Mouse (Mus musculus) ES-E14 (cell line): ENCODE data around the gene Otop2. TPM values are rescaled to one million over a fixed set of nuclear protein-coding genes. Genes with fewer than 3 reads are reported as not detected.

ENCODE experiments used
- DNase-seq: peaks from one replicate; pipeline ENCODE4 v3.0.0-alpha.2; 2013; ENCODE audit warnings: low read depth, low spot score
- H3K27ac ChIP-seq: 2 replicates; pipeline ENCODE4 v1.5.1; 2012; ENCODE audit warnings: low read depth, mild to moderate bottlenecking, low read length, moderate library complexity, mixed read lengths; ENCODE audit not compliant: poor library complexity, insufficient read depth, severe bottlenecking
- H3K36me3 ChIP-seq: 2 replicates; pipeline ENCODE4 v1.6.1; 2012; ENCODE audit warnings: mild to moderate bottlenecking, low read length, moderate library complexity, mixed read lengths; ENCODE audit not compliant: control insufficient read depth, poor library complexity, insufficient read depth, severe bottlenecking
- H3K4me1 ChIP-seq, 2 experiments: fragments of 150-350 bp in 1 of 2; sonication (generic) in 1 of 2; 2 replicates each; pipeline ENCODE4 v1.6.1; 2012; ENCODE audit warnings: low read length in 2 of 2, mild to moderate bottlenecking in 1 of 2, mixed read lengths in 1 of 2; ENCODE audit not compliant: control insufficient read depth in 2 of 2, insufficient read depth in 2 of 2, poor library complexity in 1 of 2
- H3K4me3 ChIP-seq, 2 experiments: fragments of 150-350 bp in 1 of 2; sonication (generic) in 1 of 2; 2 replicates each; pipeline ENCODE4 v1.5.1; 2012; ENCODE audit warnings: low read length in 2 of 2, low read depth in 1 of 2, mild to moderate bottlenecking in 1 of 2, mixed read lengths in 1 of 2; ENCODE audit not compliant: insufficient read depth in 1 of 2, poor library complexity in 1 of 2, severe bottlenecking in 1 of 2
- H3K9ac ChIP-seq: 2 replicates; pipeline ENCODE4 v1.6.1; 2012; ENCODE audit warnings: low read depth, mild to moderate bottlenecking, low read length, mixed read lengths; ENCODE audit not compliant: poor library complexity, insufficient read depth, severe bottlenecking
- H3K9me3 ChIP-seq: fragments of 150-350 bp; sonication (generic); 2 replicates; pipeline ENCODE4 v1.6.1; 2012; ENCODE audit warnings: low read depth, mild to moderate bottlenecking, low read length; ENCODE audit not compliant: control insufficient read depth, insufficient read depth
- CHD2 ChIP-seq: IDR thresholded peaks from 2 replicates; pipeline ENCODE4 v1.6.1; 2014; ENCODE audit warnings: mild to moderate bottlenecking, low read depth, low read length, inconsistent platforms
- HCFC1 ChIP-seq: IDR thresholded peaks from 2 replicates; pipeline ENCODE4 v1.6.1; 2012; ENCODE audit warnings: low read length, inconsistent platforms, borderline replicate concordance; ENCODE audit not compliant: insufficient read depth
- MAFK ChIP-seq: IDR thresholded peaks from 2 replicates; pipeline ENCODE4 v1.6.1; 2014; ENCODE audit warnings: mild to moderate bottlenecking, low read depth, low read length, inconsistent platforms; ENCODE audit not compliant: insufficient read depth
- ZC3H11A ChIP-seq: IDR thresholded peaks from 2 replicates; pipeline ENCODE4 v1.6.1; 2012; ENCODE audit warnings: low read depth, mild to moderate bottlenecking, inconsistent platforms, low read length, borderline replicate concordance
- ZNF384 ChIP-seq: IDR thresholded peaks from 2 replicates; pipeline ENCODE4 v1.6.1; 2012; ENCODE audit warnings: low read depth, low read length, inconsistent platforms
- in situ Hi-C, 2 experiments: fragments of 600-800 bp; cut with MboI; formaldehyde crosslinking; loops; one replicate each; pipeline ENCODE4 v1.15.1; 2025; ENCODE audit warnings: low sequenced_read_pairs in 2 of 2, inconsistent platforms in 1 of 2; ENCODE audit not compliant: unreplicated experiment in 2 of 2
- total RNA-seq: library from RNA; depleted of rRNA; stranded (reverse); fragments of 300-350 nt; gene quantifications from 2 replicates; pipeline ENCODE4 v1.2.3, GENCODE M21; 2012

The Otop2 gene
- total RNA-seq, 1 experiment, result 0.18 TPM

GRCm38 (mm10) chr11:115345515-115345914 lies 38.6 kb downstream of the Otop2 start:
- Histone ChIP-seq H3K27ac (no peak overlapping the region), H3K4me1 (peaks cover 0 to 16% of the 10 kb centered on the region in 2 experiments; a peak in 2 of 4 replicates), H3K4me3 (no peak overlapping the region), H3K9me3 (no peaks in the 10 kb centered on the region), H3K9ac (no peak overlapping the region), H3K36me3 (no peaks in the 10 kb centered on the region)
- TF ChIP-seq HCFC1 (no peak), CHD2 (no peak), ZC3H11A (no peak), MAFK (no peak)
- in situ Hi-C loops, result no loop called here
- DNase-seq, result no peak

GRCm38 (mm10) chr11:115348681-115349248 lies 41.8 kb downstream of the Otop2 start:
- no peak overlapping the region for H3K9ac ChIP-seq
- H3K36me3 ChIP-seq, result no peaks in the 10 kb centered on the region
- TF ChIP-seq MAFK (no peak), ZNF384 (no peak), ZC3H11A (no peak), HCFC1 (no peak), CHD2 (no peak)
- no peak for DNase-seq
- no peaks in the 10 kb centered on the region for H3K9me3 ChIP-seq
- no peak overlapping the region for H3K4me3 ChIP-seq
- peaks cover 0 to 16% of the 10 kb centered on the region in 2 experiments; a peak in 2 of 4 replicates for H3K4me1 ChIP-seq
- no peak overlapping the region for H3K27ac ChIP-seq
- in situ Hi-C loops, result no loop called here

GRCm38 (mm10) chr11:115349976-115350375 lies 43.0 kb downstream of the Otop2 start:
- no peaks in the 10 kb centered on the region for H3K36me3 ChIP-seq
- no peak overlapping the region for H3K4me3 ChIP-seq
- in situ Hi-C loops, result no loop called here
- no peaks in the 10 kb centered on the region for H3K9me3 ChIP-seq
- no peak for TF ChIP-seq ZNF384
- TF ChIP-seq CHD2, result no peak
- no peak for TF ChIP-seq HCFC1
- TF ChIP-seq ZC3H11A, result no peak
- no peak for TF ChIP-seq MAFK
- no peak overlapping the region for H3K9ac ChIP-seq
- no peak overlapping the region for H3K27ac ChIP-seq
- peaks cover 0 to 13% of the 10 kb centered on the region in 2 experiments; a peak in 2 of 4 replicates for H3K4me1 ChIP-seq
- DNase-seq, result no peak

- Histone ChIP-seq H3K4me1 (peaks cover 0 to 10% of the 10 kb centered on the region in 2 experiments; a peak in 2 of 4 replicates), H3K36me3 (no peaks in the 10 kb centered on the region), H3K27ac (no peak overlapping the region), H3K4me3 (no peak overlapping the region), H3K9ac (no peak overlapping the region), H3K9me3 (no peaks in the 10 kb centered on the region)
- no peak for TF ChIP-seq MAFK
- TF ChIP-seq ZC3H11A, result no peak
- no peak for TF ChIP-seq HCFC1
- TF ChIP-seq ZNF384, result no peak
- TF ChIP-seq CHD2, result no peak
- in situ Hi-C loops, result no loop called here
- DNase-seq, result no peak
Observed at GRCm38 (mm10) chr11:115353375-115353774, 46.4 kb downstream of the Otop2 start.

GRCm38 (mm10) chr11:115354183-115354582 lies 47.2 kb downstream of the Otop2 start:
- peak; percentile 66 for DNase-seq
- in situ Hi-C loops, result no loop called here
- Histone ChIP-seq H3K36me3 (no peaks in the 10 kb centered on the region), H3K9ac (no peak overlapping the region), H3K9me3 (no peaks in the 10 kb centered on the region), H3K27ac (no peak overlapping the region), H3K4me3 (no peak overlapping the region), H3K4me1 (peaks cover 0 to 4% of the 10 kb centered on the region in 2 experiments; a peak in 1 of 4 replicates)
- TF ChIP-seq MAFK (no peak), ZC3H11A (peak; percentile 74; the same call in 1 of the 2 replicates), ZNF384 (no peak), HCFC1 (no peak), CHD2 (no peak)
